Mouse (Mus musculus) erythroblast, embryonic 14.5 days (primary cell): ENCODE results near the gene Sctr.

Experiments used
- GATA1 ChIP-seq: IDR thresholded peaks from 2 replicates; pipeline ENCODE4 v1.6.1; 2012; ENCODE audit warnings: low read length, inconsistent platforms, mixed read lengths
- TAL1 ChIP-seq: IDR thresholded peaks from 3 replicates; pipeline ENCODE4 v1.6.1; 2012; ENCODE audit warnings: low read length, inconsistent platforms, mixed read lengths

GRCm38 (mm10) chr1:120032804-120033468 is 26.2 kb downstream of the Sctr start:
- TF ChIP-seq TAL1 (no peak), GATA1 (no peak)
